Mouse (Mus musculus) kidney, embryonic 15.5 days (tissue): ENCODE data around the gene Phactr2. TPM values are rescaled to one million over a fixed set of nuclear protein-coding genes. Genes with fewer than 3 reads are reported as not detected.

Experiments used
- ATAC-seq: fragments of 200-750 bp; cut with Nextera tagmentation; replicated peaks from 2 replicates; pipeline ENCODE4 v1.8.0; 2017; ENCODE audit warnings: moderate TSS enrichment; ENCODE audit not compliant: low FRiP score
- H3K27ac ChIP-seq: fragments of 300-500 bp; sonication (generic); 2 replicates; pipeline ENCODE4 v1.5.1; 2015; ENCODE audit warnings: mild to moderate bottlenecking, inconsistent platforms
- H3K27me3 ChIP-seq: fragments of 300-500 bp; sonication (generic); 2 replicates; pipeline ENCODE4 v1.6.1; 2015; ENCODE audit warnings: inconsistent platforms
- H3K36me3 ChIP-seq: fragments of 300-500 bp; sonication (generic); 2 replicates; pipeline ENCODE4 v1.6.1; 2015; ENCODE audit warnings: inconsistent platforms
- H3K4me1 ChIP-seq: fragments of 300-500 bp; sonication (generic); 2 replicates; pipeline ENCODE4 v1.6.1; 2015; ENCODE audit warnings: inconsistent platforms
- H3K4me2 ChIP-seq: fragments of 300-500 bp; sonication (generic); 2 replicates; pipeline ENCODE4 v1.6.1; 2015; ENCODE audit warnings: moderate library complexity, mild to moderate bottlenecking, inconsistent platforms
- H3K4me3 ChIP-seq: fragments of 300-500 bp; sonication (generic); replicated peaks from 2 replicates; pipeline ENCODE4 v1.5.1; 2015; ENCODE audit warnings: mild to moderate bottlenecking, inconsistent platforms
- H3K9ac ChIP-seq: fragments of 300-500 bp; sonication (generic); 2 replicates; pipeline ENCODE4 v1.6.1; 2015; ENCODE audit warnings: mild to moderate bottlenecking, inconsistent platforms
- H3K9me3 ChIP-seq: fragments of 300-500 bp; sonication (generic); replicated peaks from 2 replicates; pipeline ENCODE4 v1.6.1; 2016; ENCODE audit warnings: inconsistent platforms
- WGBS: fragments of 180-500 bp; shearing (Covaris S2); methylation state at CpG from one replicate; pipeline ENCODE4 v1.1.7; 2015; ENCODE audit warnings: mixed read lengths; 5-methylcytosine and 5-hydroxymethylcytosine counted together
- polyA plus RNA-seq: library from polyadenylated mRNA; unstranded; fragments of >200 nt; fragmentation: Nextera tagmentation; extraction: Ambion mirVana; gene quantifications from 2 replicates; pipeline ENCODE4 v1.2.1, GENCODE M21; 2015

Phactr2 gene
- polyA plus RNA-seq, 1 experiment from 2014 or later = 30.6 TPM

DNA sequence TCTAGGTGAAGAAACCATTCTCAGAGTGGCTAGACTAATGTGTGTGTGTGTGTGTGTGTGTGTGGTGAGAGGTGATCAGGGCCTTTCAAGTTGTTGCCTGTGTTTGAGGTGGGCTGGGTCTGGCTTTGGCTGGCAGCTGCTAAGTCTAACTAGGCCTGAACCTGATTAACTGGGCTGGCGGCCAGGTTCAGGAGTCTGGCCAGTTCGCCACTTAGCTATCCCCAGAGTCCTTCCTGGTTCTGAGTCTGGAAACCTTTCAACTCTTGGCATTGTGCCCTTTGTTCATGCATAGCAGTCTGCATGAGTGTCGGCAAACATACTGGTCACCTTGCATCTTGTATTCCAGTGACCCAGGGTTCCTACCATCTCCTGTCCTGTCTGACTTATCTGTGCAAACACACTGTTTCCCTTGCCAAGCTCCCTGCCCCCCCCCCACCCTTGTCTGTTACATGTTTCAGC, 27.4 kb downstream of the Phactr2 start:
- WGBS = 57% methylated on average over 3 of the region's 3 CpGs
- Histone ChIP-seq H3K36me3 (no peaks in the 10 kb centered on the region), H3K27ac (peak overlapping the region; percentile 28; the same call in 1 of the 2 replicates)

DNA sequence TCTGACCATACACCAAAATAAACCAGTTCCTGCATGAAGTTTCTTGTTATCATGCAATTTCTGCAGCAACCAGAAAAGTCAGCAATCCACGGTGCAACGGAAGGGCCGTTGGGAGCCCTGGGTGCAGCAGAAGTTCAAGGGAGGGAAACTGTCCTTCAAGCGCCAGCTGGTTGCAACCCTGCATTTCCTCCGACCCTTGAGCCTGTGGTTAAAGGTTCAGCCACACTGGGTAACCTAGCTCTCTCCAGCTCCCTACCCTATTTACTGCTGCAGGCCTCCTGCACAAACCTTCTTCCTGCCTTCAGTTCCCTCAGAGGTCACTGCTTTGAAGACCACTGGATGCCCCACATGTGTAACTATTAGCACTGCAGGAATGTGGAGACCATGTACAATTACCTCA, 30.0 kb downstream of the Phactr2 start:
- Histone ChIP-seq H3K4me1 (peaks cover 22% of the 10 kb centered on the region), H3K9me3 (no peaks in the 10 kb centered on the region), H3K4me3 (no peak overlapping the region), H3K9ac (no peak overlapping the region), H3K27ac (no peak overlapping the region), H3K36me3 (no peaks in the 10 kb centered on the region), H3K27me3 (no peaks in the 10 kb centered on the region), H3K4me2 (no peak overlapping the region)
- ATAC-seq = no peak
- 74% methylated on average over 5 of the region's 5 CpGs for WGBS

More for the DNA sequence above, 27.4 kb downstream of the Phactr2 start:
- peak; percentile 57 for ATAC-seq
- no peak overlapping the region for H3K4me3 ChIP-seq
- peaks cover 22% of the 10 kb centered on the region for H3K4me1 ChIP-seq
- no peak overlapping the region for H3K4me2 ChIP-seq
- no peaks in the 10 kb centered on the region for H3K9me3 ChIP-seq
- no peak overlapping the region for H3K9ac ChIP-seq
- no peaks in the 10 kb centered on the region for H3K27me3 ChIP-seq

DNA sequence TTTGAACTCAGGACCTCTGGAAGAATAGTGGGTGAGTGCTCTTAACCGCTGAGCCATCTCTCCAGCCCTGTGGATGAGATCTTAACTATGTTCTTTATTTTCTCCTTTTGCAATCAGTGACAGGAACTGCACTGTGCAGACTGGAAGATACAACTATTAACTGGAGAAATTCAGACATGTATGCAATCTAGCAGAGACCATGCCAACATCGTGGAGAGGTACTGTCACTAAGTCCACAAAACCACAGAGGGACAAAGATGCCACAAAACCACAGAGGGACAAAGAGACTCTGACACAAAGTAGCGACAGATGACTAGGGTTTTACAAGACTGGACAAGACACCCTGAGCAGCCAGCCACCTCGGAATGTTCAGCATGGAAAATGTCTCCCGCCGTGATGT, 30.6 kb downstream of the Phactr2 start:
- H3K27ac ChIP-seq = no peak overlapping the region
- 81% methylated on average over 6 of the region's 6 CpGs for WGBS
- H3K4me1 ChIP-seq = peaks cover 17% of the 10 kb centered on the region
- no peaks in the 10 kb centered on the region for H3K27me3 ChIP-seq
- H3K4me3 ChIP-seq = no peak overlapping the region
- no peak overlapping the region for H3K4me2 ChIP-seq
- H3K9ac ChIP-seq = no peak overlapping the region
- no peaks in the 10 kb centered on the region for H3K9me3 ChIP-seq
- no peak for ATAC-seq
- no peaks in the 10 kb centered on the region for H3K36me3 ChIP-seq

DNA sequence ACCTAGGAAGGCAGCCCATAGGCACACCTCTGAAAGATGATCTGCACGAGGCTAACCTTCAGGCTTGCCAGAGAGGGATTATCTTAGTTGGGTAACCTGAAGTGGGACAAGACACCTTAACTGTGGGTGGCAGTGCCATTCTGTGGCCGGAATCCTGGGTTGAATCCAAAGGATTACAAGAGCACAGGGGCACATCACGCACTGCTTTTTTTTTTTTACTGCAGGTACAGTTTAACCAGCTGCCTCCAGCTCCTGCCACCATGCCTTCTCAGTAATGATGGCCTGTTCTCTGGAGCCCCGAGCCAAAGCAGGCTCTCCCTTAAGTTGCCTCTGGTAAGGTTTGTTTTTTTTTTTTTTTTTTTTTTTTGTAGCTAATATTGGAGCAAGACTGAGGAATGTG, 33.9 kb downstream of the Phactr2 start:
- no peak overlapping the region for H3K4me3 ChIP-seq
- H3K9ac ChIP-seq = no peak overlapping the region
- no peaks in the 10 kb centered on the region for H3K27me3 ChIP-seq
- peaks cover 10% of the 10 kb centered on the region for H3K4me1 ChIP-seq
- no peak overlapping the region for H3K4me2 ChIP-seq
- H3K36me3 ChIP-seq = no peaks in the 10 kb centered on the region
- ATAC-seq = no peak
- no peak overlapping the region for H3K27ac ChIP-seq
- no peaks in the 10 kb centered on the region for H3K9me3 ChIP-seq
- WGBS = 76% methylated on average over 4 of the region's 4 CpGs

DNA sequence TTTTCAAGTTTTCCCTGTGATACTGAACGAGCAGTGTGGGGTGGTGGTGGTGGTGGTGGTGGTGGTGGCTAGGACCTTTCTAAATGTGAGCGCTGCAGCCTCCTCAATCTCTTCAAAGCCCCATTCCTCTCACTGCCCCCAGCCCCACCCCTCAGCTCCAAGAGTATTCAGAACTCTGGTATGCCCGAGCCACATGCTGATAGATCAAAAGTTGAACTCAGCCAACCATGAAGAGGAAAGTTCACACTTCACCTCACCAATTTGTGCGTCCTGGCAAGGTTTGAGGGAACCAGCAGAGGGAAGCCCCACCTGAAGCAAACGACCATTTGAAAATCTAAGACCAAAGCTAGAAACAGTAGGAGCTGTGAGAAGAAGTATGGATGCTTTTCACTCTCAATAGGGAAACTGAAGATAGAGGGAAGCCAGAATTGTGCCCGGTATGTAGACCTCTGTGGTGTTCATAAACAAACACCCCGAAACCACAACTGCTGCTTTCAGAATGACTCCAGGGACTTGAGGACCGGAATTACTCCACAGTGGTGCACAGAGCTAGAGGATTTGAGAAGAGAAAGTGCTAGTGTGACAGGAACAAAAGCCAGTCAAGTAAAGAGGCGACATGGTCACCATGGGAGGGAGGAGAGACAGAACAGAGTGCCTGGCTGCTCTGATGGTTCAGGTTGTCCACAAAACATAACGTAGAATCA, 35.9 kb downstream of the Phactr2 start:
- Histone ChIP-seq H3K4me3 (no peak overlapping the region), H3K4me1 (peaks cover 13% of the 10 kb centered on the region), H3K9ac (no peak overlapping the region), H3K4me2 (no peak overlapping the region), H3K36me3 (no peaks in the 10 kb centered on the region), H3K9me3 (no peaks in the 10 kb centered on the region), H3K27ac (peak overlapping the region; percentile 71), H3K27me3 (no peaks in the 10 kb centered on the region)
- 65% methylated on average over 10 of the region's 10 CpGs for WGBS
- peak; percentile 71 for ATAC-seq

DNA sequence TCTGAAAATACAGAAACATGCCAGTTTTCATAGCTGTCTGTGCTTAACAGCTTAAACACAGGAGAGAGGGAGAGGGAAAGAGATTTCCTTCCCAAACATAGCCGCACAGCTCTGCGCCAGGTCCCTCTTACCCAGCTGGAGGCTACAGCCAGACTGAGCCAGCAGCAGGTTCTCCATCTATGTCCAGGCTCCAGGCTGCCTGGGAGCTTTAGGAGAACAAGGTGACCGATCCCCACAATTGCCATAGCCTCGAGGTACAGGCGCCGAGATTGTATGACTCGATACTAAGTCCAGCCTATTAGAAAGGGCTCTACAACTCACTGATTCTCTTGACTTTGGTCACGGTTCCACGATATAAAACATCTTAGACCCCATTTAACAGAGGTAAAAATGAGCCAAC, 37.2 kb downstream of the Phactr2 start:
- H3K4me3 ChIP-seq = no peak overlapping the region
- H3K36me3 ChIP-seq = no peaks in the 10 kb centered on the region
- H3K9ac ChIP-seq = no peak overlapping the region
- 84% methylated on average over 9 of the region's 9 CpGs for WGBS
- no peak for ATAC-seq
- H3K27me3 ChIP-seq = no peaks in the 10 kb centered on the region
- H3K9me3 ChIP-seq = no peaks in the 10 kb centered on the region
- no peak overlapping the region for H3K4me2 ChIP-seq
- H3K4me1 ChIP-seq = peaks cover 17% of the 10 kb centered on the region
- peak overlapping the region; percentile 70 for H3K27ac ChIP-seq

DNA sequence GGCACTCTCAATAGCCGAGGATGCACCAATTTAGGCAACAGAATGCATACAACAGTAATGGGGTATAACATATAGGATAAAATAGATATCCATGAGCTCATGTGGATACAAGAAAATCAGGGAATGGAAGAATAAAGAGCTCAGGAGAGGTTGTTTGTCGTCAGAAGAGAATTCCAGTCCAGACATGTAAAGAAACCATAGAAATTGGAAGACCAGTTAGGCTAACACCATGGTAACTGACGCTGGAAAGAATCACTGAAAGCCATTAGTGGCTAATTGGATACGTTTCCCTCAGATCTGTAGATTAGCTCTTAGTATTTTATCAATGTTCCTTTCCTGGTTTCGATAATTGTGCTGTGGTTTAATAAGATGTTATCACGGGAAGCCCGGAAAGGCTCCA, 41.2 kb downstream of the Phactr2 start:
- H3K9me3 ChIP-seq = no peaks in the 10 kb centered on the region
- peak overlapping the region; percentile 65; the same call in 1 of the 2 replicates for H3K27ac ChIP-seq
- WGBS = 73% methylated on average over 7 of the region's 7 CpGs
- H3K4me1 ChIP-seq = peaks cover 24% of the 10 kb centered on the region
- H3K9ac ChIP-seq = no peak overlapping the region
- no peaks in the 10 kb centered on the region for H3K36me3 ChIP-seq
- H3K4me3 ChIP-seq = no peak overlapping the region
- H3K27me3 ChIP-seq = no peaks in the 10 kb centered on the region
- H3K4me2 ChIP-seq = no peak overlapping the region
- no peak for ATAC-seq

DNA sequence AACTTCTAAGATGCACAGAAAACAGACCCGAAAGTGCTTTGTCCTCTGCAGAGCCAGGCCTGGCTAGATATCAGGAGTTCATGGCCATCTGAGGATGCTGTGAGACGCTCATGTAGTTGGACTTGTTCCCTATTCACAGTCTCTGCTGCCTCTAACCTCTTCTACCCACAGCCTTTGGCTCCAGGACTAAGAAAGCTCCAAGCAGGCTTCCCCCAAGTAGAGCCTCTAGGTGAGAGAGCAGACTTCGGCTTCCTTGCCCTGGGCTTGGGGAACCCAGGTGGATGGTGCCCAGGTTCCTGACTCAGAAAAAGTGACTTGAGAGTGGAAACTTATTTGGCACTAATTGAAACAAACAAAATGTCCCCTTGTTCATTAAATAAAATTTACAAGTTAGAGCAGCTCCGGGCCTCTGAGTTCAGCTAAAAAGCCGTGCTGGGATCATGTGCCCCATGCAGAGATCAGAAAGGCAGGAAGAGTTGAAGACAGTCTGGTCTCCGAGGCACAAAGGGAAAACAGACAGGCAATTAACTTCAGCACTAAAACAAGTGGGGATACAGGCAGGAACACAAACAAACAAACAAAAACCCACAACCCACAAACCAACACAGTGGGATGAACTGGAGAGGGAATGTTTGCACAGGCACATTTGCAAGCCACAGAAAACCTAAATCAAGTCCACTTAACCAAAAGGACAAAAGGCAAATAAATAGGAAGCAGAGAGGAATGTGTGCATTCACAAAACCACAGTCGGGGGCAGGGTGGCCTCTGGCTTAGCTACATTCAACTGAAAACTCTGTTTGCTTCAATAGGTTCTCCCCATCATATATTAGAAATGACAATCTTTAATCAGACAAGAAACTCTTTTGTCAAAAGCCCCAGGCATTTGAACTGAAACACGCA, 42.3 kb downstream of the Phactr2 start:
- 34% methylated on average over 8 of the region's 8 CpGs for WGBS
- ATAC-seq = no peak
- Histone ChIP-seq H3K27ac (peak overlapping the region; percentile 57), H3K9ac (no peak overlapping the region), H3K4me2 (no peak overlapping the region), H3K9me3 (no peaks in the 10 kb centered on the region), H3K36me3 (no peaks in the 10 kb centered on the region), H3K4me3 (no peak overlapping the region), H3K27me3 (no peaks in the 10 kb centered on the region), H3K4me1 (peaks cover 23% of the 10 kb centered on the region)

DNA sequence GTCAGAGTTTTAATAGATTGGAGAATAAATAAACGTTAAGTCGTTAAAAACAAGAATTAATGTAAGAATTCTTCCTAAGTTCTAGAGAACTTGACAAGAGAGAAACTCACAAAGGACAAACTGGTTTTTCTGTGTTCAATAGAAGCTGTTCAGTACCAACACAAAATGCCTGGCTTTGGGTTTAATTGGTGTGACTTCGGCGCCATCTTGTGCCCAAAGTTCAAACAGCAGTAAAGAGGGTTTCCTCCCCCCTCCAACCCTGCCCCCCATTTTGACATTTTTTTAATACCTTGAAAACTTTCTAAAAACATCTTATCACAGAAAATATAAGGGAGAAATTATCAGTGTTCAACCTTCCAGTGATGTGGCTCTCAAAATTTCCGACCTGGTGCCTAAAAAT, 44.4 kb downstream of the Phactr2 start:
- Histone ChIP-seq H3K27me3 (no peaks in the 10 kb centered on the region), H3K4me3 (no peak overlapping the region), H3K36me3 (no peaks in the 10 kb centered on the region), H3K27ac (no peak overlapping the region), H3K9me3 (no peaks in the 10 kb centered on the region), H3K9ac (no peak overlapping the region), H3K4me1 (peaks cover 26% of the 10 kb centered on the region), H3K4me2 (no peak overlapping the region)
- no peak for ATAC-seq
- WGBS = 13% methylated on average over 5 of the region's 5 CpGs

DNA sequence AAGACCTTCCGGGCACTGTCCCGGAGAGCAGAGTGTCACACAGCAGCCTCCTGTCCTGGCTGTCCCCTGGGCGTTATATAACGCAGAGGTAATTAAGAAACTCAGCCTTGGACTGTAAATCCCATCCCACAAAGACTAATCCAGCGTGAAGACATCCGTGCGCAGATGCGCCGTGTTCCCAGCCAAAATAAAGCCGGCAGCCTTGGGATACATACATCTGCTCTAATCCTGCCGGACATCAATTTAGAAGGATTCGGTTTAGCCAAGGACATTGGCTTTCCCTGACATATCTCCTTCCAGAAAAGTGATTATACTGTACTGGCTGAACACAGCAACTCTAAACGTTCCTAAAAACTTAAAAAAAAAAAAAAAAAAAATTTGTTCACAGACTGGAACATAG, 45.0 kb downstream of the Phactr2 start:
- Histone ChIP-seq H3K9ac (no peak overlapping the region), H3K36me3 (no peaks in the 10 kb centered on the region), H3K27me3 (no peaks in the 10 kb centered on the region), H3K9me3 (no peaks in the 10 kb centered on the region), H3K27ac (no peak overlapping the region), H3K4me2 (peak overlapping the region; percentile 42), H3K4me1 (peaks cover 31% of the 10 kb centered on the region), H3K4me3 (no peak overlapping the region; the same call in 1 of the 2 replicates)
- 17% methylated on average over 13 of the region's 13 CpGs for WGBS
- 0 out of 2 replicates have a peak, but pooled peaks have one; percentile 50 for ATAC-seq

DNA sequence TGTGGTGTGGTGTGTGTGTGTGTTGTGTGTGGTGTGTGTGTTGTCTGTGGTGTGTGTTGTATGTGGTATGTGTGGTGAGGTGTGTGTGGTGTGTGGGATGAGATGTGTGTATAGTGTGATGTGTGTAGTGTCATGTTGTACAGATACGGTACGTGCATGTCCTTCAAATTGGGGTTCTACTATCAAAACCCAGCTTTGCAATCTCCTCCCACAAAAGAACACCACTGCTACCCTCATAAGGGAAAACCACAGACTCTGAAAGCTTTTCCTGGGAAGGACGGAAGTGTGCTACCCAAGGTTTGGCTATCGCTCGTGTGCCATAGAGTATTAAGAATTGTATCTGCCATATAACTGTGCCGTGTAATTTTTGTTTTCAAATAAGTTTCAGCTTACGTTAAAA, 45.7 kb downstream of the Phactr2 start:
- Histone ChIP-seq H3K9ac (no peak overlapping the region), H3K27ac (no peak overlapping the region), H3K27me3 (no peaks in the 10 kb centered on the region), H3K4me2 (no peak overlapping the region), H3K4me3 (no peak overlapping the region), H3K4me1 (peaks cover 31% of the 10 kb centered on the region), H3K36me3 (no peaks in the 10 kb centered on the region), H3K9me3 (no peaks in the 10 kb centered on the region)
- 84% methylated on average over 7 of the region's 7 CpGs for WGBS
- no peak for ATAC-seq

DNA sequence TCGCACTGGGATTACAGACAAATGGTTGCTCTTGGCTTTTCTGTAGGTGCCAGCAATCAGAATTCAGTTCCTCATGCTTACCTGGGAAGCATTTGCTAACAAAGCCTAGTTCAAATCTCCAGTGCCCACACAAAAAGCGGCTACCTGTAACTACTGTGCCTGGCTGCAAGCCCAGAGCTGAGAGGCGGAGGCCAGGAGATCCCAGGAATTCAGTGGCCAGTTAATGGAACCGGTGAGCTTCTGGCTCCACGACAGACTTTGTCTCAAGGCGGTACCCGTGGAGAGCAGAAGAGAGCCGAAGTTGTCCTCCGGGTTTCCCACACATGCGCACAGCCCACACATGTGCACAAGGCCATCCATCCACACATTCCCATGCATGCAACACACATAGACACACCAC, 46.6 kb downstream of the Phactr2 start:
- H3K27me3 ChIP-seq = no peaks in the 10 kb centered on the region
- H3K9me3 ChIP-seq = no peaks in the 10 kb centered on the region
- no peak for ATAC-seq
- H3K9ac ChIP-seq = no peak overlapping the region
- H3K27ac ChIP-seq = no peak overlapping the region
- WGBS = 84% methylated on average over 10 of the region's 10 CpGs
- no peak overlapping the region for H3K4me2 ChIP-seq
- H3K4me3 ChIP-seq = no peak overlapping the region
- peaks cover 31% of the 10 kb centered on the region for H3K4me1 ChIP-seq
- H3K36me3 ChIP-seq = no peaks in the 10 kb centered on the region
